Mouse (Mus musculus) urinary bladder, postnatal 4 days (tissue): ENCODE measurements at regions not wholly inside any gene's neighbourhood (a gene's known extent, or its start where the extent isn't known, plus 50 kb on each side); places are given as distances from the start of the nearest gene placed in this dataset.

Source experiments
- DNase-seq, 2 experiments: peaks; one replicate each; pipeline ENCODE4 v3.0.0; 2021 to 2022; ENCODE audit warnings: low spot score in 2 of 2

DNA sequence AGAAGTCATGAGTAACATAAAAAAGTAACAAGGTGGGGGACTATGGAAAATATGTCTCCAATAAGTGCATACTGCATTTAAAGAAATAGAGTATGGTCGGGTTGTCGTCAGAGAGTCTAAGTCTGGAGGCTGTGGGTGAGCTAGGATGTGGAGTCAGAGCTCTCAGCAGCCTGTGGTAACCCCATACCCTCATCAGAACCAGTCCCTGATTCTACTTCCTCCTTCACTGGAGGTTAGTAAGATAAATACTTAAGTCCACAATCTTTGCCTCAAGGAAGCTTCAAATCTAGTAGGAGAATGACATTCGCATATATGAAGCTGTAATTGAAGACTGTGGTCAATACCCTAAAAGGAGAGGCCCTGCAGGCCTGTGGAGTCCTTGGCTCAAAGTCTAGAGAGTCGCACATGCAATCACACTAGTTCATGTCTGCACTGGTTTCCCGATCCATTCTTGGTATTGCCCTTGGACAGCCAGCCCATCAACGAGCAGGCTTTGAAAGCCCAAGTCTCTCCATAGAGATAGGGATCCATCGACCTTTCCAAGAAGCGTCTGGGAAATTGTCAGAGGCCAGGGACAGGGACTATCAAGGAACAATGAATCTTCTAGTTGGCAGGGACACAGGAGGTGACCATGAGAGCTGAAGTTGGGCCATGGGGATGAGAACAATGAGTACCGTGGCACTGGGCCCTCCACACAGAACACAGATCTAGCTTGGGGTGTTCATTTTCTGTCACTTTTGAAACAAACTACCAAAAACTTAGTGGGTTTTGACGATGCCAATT, 200.3 kb downstream of the Zfp36l1 start:
- DNase-seq: no peak

GRCm38 (mm10) chr12:79910884-79911759, 201.7 kb downstream of the Zfp36l1 start:
- DNase-seq: no peak

GRCm38 (mm10) chr12:79907583-79907982, 205.2 kb downstream of the Zfp36l1 start:
- DNase-seq: no peak

- no peak for DNase-seq
These were observed 206.0 kb downstream of the Zfp36l1 start for GRCm38 (mm10) chr12:79906738-79907365.

DNA sequence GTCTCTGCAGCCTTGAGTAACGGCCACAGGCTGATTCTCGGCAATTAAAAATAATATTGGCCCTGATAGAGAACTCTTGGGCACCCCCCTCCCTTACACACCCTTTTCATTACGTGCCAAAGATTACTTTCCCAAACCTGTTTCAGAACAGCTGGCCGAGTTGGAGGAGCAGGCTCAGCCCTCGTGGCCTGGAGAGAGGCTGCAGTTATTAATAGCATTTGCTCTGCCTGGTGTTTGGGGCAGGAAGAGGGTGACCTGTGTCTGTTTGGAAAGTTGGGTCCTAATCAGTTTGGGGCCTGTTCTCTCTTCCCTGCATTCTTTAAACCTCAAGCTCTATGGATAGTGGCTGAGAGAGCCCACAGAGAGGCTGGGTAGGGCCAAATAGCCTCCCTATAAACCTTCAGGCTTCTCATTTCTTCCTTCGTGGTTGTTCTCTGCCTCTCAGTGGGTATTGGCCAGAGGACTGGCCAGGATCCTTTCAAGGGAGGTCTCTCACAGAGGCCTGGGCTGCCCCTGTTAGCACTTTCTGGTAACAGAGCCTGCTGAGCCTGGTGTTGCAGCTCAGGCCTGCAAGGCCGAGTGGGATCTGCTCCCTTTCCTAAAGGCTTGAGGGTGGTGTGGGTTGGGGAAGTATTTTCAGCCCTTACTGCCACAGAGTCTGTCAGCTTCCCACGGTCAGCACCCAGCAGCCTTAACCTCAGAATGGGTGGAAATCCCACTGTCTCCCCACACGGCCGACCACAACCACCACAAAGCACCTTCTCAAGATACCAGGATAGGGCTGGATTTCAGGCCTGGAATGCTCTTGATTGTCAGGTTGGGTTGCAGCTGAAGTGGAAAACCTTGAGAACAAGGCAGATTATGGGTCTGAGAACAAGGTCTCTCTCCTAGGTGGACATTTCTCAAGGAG, 206.7 kb downstream of the Zfp36l1 start:
- peak in 1 of 2 experiments; percentile 59 for DNase-seq

DNA sequence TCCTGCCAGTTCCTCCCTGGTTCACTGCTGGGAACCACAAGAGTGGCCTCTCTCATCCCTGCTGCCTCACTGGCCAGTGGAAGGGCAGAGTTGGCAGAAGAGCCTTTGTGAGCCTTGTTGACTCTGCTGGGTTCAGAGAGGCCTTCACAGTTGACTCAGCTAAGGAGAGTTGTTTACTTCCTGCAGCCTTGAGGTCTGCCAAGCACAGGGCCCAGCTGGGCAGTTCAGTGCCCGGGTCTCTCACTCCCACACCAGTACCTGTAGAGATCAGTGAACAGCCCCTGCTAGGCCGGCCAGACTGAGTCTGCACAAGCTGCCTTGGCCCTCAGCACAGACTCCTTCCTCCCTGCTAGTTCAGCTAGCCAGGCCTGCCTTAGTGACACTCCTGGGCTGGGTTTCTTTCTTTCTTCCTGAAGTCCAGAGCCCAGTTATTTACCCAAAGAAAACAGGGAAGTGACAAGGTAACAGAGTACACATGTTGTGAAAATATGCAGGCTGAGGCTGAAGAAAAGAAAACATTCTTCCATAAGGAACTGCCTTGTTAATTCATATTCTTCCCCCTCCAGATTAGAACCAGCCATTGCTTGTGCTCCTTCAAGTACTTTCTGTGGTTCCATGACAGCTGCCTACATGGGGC, 207.8 kb downstream of the Zfp36l1 start:
- DNase-seq: peak in 1 of 2 experiments; percentile 46

DNA sequence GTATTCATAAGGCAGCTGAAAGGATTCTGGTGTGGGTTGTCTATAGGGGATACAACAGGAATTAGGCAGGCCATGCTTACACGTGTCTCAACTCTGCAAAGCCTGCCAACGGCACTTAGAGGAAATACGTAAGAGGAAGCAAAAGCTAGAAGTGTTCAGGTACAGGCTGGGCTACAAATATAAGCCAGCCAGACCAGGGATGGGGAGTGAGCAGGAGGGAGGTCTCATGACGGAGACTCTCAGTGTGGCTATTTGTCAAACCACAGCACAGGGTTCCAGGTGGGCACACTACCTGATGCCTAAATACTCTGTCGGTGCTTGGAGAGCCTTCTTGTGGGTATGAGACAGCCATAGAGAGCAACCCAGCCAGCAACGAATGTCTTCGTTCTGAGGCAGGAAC, 210.1 kb downstream of the Zfp36l1 start:
- no peak for DNase-seq

GRCm38 (mm10) chr12:79902163-79902562, 210.7 kb downstream of the Zfp36l1 start:
- no peak for DNase-seq

DNA sequence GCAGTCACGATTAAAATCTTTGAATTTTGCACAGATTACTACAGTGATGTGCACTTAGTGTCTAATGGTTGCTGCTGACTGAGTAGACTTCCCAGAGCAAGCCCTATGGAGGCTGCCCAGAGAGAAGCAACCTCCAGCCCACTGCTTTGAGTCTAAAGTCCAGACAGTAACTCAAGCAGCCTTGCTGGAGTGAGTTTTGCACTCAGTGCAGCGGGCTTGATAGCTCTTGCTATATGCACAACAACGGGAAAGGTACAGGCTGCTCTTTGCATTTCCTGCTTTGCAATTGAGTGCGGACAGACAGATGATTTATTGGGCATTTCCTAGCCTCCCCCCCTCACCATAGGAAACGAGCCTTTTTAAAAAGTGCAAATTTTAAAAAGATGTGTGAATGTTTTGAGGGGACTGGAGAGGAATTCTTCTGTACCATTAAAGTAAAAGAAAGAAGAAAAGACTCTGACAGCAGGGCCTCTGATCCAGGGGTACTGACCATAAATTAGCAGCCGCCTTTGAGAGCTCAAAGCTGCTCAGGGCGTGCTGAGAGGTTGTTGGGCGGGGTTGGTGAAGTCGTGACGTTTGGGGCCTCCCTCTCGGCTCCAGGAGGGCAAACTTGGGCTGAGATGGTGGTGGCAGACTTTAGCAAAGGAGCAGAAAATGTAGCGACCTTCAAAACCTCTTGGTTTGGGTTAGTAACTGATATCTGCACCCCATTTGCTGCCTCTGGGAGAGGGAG, 214.4 kb downstream of the Zfp36l1 start:
- DNase-seq: no peak

GRCm38 (mm10) chr12:79895975-79896374, 216.8 kb downstream of the Zfp36l1 start:
- peak in 1 of 2 experiments; percentile 63 for DNase-seq

DNA sequence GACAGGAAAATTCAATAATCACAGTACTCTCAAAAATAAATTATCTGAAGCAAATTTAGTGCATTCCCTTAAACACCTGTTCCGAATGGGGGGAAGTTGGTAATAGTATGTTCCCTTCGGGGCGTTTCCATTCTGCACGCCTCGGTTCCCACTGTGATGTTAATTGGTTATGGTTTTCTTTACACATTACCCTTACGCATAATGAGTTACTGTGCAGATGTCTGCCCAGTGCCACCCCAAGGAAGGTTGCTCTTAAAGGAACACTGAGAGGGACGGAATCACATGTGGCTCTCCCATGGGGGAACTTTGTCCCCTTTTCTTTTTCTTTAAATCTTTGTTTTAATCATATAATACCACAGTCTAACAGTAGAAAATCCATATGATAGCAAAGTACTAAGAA, 217.5 kb downstream of the Zfp36l1 start:
- no peak for DNase-seq

- no peak for DNase-seq
These were observed 219.9 kb downstream of the Zfp36l1 start for GRCm38 (mm10) chr12:79892871-79893270.

DNA sequence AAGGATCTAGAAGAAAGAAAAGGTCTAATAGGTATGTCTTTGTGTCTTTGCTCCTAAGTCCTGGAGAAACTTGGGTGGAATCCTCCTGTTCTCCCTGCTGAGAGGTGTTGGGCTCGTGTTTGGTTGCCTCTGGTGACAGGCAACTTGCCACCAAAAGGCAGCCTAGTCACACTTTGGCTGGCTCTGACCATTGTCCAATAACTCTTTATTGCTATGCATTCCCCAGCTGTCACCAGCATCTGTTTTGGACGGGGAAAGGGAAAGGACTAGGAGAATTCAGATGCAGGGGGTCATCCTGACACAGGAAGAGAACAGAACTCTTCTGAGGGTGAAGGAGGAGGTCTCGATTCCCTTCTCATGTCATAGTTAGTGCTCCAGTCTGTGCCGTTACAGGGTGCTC, 220.9 kb downstream of the Zfp36l1 start:
- no peak for DNase-seq

- no peak for DNase-seq
These were observed 221.9 kb downstream of the Zfp36l1 start for GRCm38 (mm10) chr12:79890887-79891286.

DNA sequence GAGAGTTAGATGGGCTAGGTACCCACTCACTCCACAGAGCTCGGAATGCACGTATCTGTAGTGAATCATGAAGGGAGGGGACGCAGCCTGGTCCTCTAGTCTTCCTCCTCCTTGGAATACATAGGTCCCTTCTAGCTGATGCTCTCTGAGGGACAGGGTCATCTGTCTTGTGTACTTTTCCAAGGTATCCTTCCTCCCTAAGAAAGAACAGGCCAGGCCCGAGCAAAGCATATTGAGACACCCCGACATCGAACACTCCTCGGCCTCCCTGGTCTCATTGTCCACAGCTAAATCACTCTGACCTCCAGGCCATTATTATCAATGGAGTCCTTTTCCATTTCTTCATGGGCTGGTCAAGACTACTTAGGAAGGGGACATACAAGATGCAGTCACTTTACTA, 222.5 kb downstream of the Zfp36l1 start:
- DNase-seq: no peak

GRCm38 (mm10) chr12:79888812-79889211, 224.0 kb downstream of the Zfp36l1 start:
- DNase-seq: no peak

DNA sequence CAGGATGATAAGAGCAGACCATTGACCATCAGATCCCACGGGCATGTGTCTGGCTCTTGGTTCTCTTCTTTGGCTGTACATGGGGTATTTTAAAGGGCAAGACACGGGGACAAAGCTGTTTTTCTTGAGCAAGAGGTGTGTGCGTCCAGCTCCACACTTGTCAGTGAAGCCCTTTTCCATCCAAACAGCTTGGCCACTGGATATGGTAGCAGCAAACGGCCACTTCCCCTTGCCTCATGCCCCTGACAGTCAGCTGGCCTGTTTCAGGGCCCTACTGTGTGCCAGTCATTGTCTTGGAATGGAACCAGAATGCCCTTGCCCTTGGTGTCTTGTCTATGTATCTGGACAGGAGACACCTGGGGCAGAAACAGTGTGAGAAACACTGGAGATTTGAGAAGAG, 224.7 kb downstream of the Zfp36l1 start:
- no peak for DNase-seq

DNA sequence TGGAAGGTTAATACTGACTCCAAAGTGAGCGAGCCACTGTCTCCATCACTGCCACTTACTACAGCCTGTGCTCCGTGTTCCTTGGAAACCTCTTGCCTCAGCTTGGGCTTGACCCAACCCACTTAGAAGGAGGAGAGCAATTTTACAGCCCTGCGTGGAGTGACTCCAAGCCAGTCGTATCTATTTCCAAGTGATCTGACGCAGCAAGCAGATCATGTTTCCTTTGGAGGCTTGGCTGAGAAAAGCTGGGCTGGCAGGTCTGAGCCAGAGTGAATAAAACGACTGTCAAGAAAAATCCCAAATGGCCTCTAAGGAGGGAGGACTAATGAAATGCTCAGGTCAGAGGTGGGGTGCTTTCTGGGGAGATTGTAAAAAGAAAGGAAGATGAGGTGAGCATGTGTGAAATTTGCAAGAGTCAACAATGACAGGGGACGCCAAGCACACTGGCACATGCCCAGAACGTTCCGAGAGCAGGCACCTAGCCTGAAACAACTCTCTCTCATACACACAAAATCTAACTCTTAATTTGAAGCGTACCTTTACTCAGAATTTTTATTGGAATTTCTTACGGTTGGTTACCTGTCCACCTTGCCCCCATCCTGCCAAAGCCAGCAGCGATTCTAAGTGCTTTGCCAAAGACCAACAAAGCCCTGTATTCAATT, 225.5 kb downstream of the Zfp36l1 start:
- peak; percentile 80 to 81 for DNase-seq

GRCm38 (mm10) chr12:79886494-79886893, 226.3 kb downstream of the Zfp36l1 start:
- DNase-seq: no peak

GRCm38 (mm10) chr12:79885286-79885685, 227.5 kb downstream of the Zfp36l1 start:
- DNase-seq: no peak
